Comparison of ENCODE assay signal across 25 mouse cellular contexts in genomic region chr12:71373633-71374032, GRCm38 (mm10).
DNase-seq lines count a peak whose midpoint lies in the region; ATAC-seq lines count a peak whose summit lies in the region.
"Had no signal": no experiment of that assay in that cellular context is flagged by ENCODE, and none has a peak within 500 bp of the region (broad histone marks: within the 10 kb centered on the region; RNA-seq: fewer than 3 reads in every experiment).

No protein-coding gene starts in this region.

- no peaks in the 10 kb centered on the region for H3K36me3 ChIP-seq in kidney, embryonic 15.5 days
- H3K36me3 ChIP-seq in limb, embryonic 11.5 days (ENCODE audit: control insufficient read depth, insufficient read depth, low read length): no peaks in the 10 kb centered on the region
- no peaks in the 10 kb centered on the region for H3K36me3 ChIP-seq in limb, embryonic 10.5 days
- H3K36me3 ChIP-seq: embryonic facial prominence, embryonic 12.5 days; embryonic facial prominence, embryonic 15.5 days; G1E; hindbrain, embryonic 13.5 days had no signal

- DNase-seq in embryo, embryonic 11 days: peak; percentile 37
- no peak for DNase-seq in embryo, embryonic 10 days (ENCODE audit: low spot score)
- no peak for DNase-seq in kidney, postnatal 25 days
- no peak for DNase-seq in limb, embryonic 11.5 days (ENCODE audit: low spot score)
- no peak for DNase-seq in limb, embryonic 10.5 days (ENCODE audit: low spot score)
- peak; percentile 40 for DNase-seq in mesoderm, embryonic 11.5 days (ENCODE audit: low read depth, low spot score)
- DNase-seq: adrenal gland, postnatal 10 days; adrenal gland, postnatal 36 days; B cell, adult 2 months; cerebellum, adult 18-20 months; cerebellum, adult 9-10 months; cerebellum, postnatal 14 days; forebrain, postnatal 0 days; gastrocnemius, adult 2 months; gastrocnemius, postnatal 14 days had no signal

- no peak overlapping the region for H3K9ac ChIP-seq in kidney, embryonic 15.5 days
- H3K9ac ChIP-seq in limb, embryonic 11.5 days (ENCODE audit: low read length): no peak overlapping the region
- H3K9ac ChIP-seq: embryonic facial prominence, embryonic 12.5 days; embryonic facial prominence, embryonic 15.5 days; forebrain, postnatal 0 days; hindbrain, embryonic 13.5 days had no signal

- 0 out of 2 replicates have a peak overlapping the region, but pooled peaks have one; percentile 22 for H3K27ac ChIP-seq in kidney, embryonic 15.5 days
- H3K27ac ChIP-seq in limb, embryonic 11.5 days (replicated peaks; ENCODE audit: low read depth, low read length): no peak overlapping the region; the same call in 1 of the 2 replicates
- H3K27ac ChIP-seq in limb, embryonic 10.5 days: no peak overlapping the region
- H3K27ac ChIP-seq: embryonic facial prominence, embryonic 12.5 days; embryonic facial prominence, embryonic 15.5 days; gastrocnemius, adult 2 months; hindbrain, embryonic 13.5 days had no signal

- 45% methylated on average over 2 of the region's 2 CpGs for WGBS in kidney, embryonic 15.5 days
- WGBS in limb, embryonic 11.5 days: 35% methylated on average over 2 of the region's 2 CpGs
- WGBS in limb, embryonic 10.5 days: 63% methylated on average over 2 of the region's 2 CpGs

- ATAC-seq in kidney, embryonic 15.5 days (replicated peaks; ENCODE audit: low FRiP score): no peak
- peak; percentile 35; the same call in 1 of the 2 replicates for ATAC-seq in limb, embryonic 11.5 days (ENCODE audit: insufficient number of reproducible peaks, low FRiP score, low TSS enrichment, low read depth)
- ATAC-seq: forebrain, embryonic 14.5 days; forebrain, postnatal 0 days; hindbrain, embryonic 16.5 days; Patski had no signal

- H3K4me2 ChIP-seq in kidney, embryonic 15.5 days: no peak overlapping the region
- 0 out of 2 replicates have a peak overlapping the region, but pooled peaks have one; percentile 3 for H3K4me2 ChIP-seq in limb, embryonic 11.5 days (ENCODE audit: low read depth, severe bottlenecking)
- H3K4me2 ChIP-seq: embryonic facial prominence, embryonic 12.5 days; embryonic facial prominence, embryonic 15.5 days; heart, embryonic 11.5 days; hindbrain, embryonic 13.5 days had no signal

- no peaks in the 10 kb centered on the region for H3K27me3 ChIP-seq in kidney, embryonic 15.5 days
- no peaks in the 10 kb centered on the region for H3K27me3 ChIP-seq in limb, embryonic 11.5 days (ENCODE audit: control insufficient read depth, insufficient read depth, low read length)
- no peaks in the 10 kb centered on the region for H3K27me3 ChIP-seq in limb, embryonic 10.5 days (ENCODE audit: low read depth, poor library complexity, severe bottlenecking)
- H3K27me3 ChIP-seq: CH12.LX; embryonic facial prominence, embryonic 12.5 days; embryonic facial prominence, embryonic 15.5 days; hindbrain, embryonic 13.5 days had no signal

- no peaks in the 10 kb centered on the region for H3K9me3 ChIP-seq in kidney, embryonic 15.5 days (replicated peaks)
- H3K9me3 ChIP-seq in limb, embryonic 11.5 days (ENCODE audit: control insufficient read depth, low read length): no peaks in the 10 kb centered on the region
- H3K9me3 ChIP-seq in limb, embryonic 10.5 days (replicated peaks): no peaks in the 10 kb centered on the region
- H3K9me3 ChIP-seq: embryonic facial prominence, embryonic 12.5 days; embryonic facial prominence, embryonic 15.5 days; G1E; hindbrain, embryonic 13.5 days had no signal

- peaks cover 26% of the 10 kb centered on the region for H3K4me1 ChIP-seq in kidney, embryonic 15.5 days
- peaks cover 7% of the 10 kb centered on the region; the same call in 1 of the 2 replicates for H3K4me1 ChIP-seq in limb, embryonic 11.5 days (ENCODE audit: control insufficient read depth, insufficient read depth, low read length)
- H3K4me1 ChIP-seq in limb, embryonic 10.5 days: peaks cover 41% of the 10 kb centered on the region

- no peak overlapping the region for H3K4me3 ChIP-seq in kidney, embryonic 15.5 days (replicated peaks)
- H3K4me3 ChIP-seq in limb, embryonic 11.5 days (ENCODE audit: low read depth, low read length): no peak overlapping the region
- H3K4me3 ChIP-seq in limb, embryonic 10.5 days: no peak overlapping the region
- H3K4me3 ChIP-seq: embryonic facial prominence, embryonic 12.5 days; embryonic facial prominence, embryonic 15.5 days; gastrocnemius, adult 2 months; hindbrain, embryonic 13.5 days had no signal

Comparison
In these comparisons a context has a peak if more than half of its experiments do, and no peak if none do; other contexts are left out.
1. DNase-seq: peak in embryo, embryonic 11 days (single experiment) and mesoderm, embryonic 11.5 days (single experiment); none in embryo, embryonic 10 days (single experiment), kidney, postnatal 25 days (0 of 2), limb, embryonic 11.5 days (single experiment) and limb, embryonic 10.5 days (single experiment).